Mouse (Mus musculus) intestine, embryonic 14.5 days (tissue): ENCODE data around the gene Exosc3. TPM values are rescaled to one million over a fixed set of nuclear protein-coding genes. Genes with fewer than 3 reads are reported as not detected.

Experiments used
- ATAC-seq: fragments of 200-750 bp; cut with Nextera tagmentation; replicated peaks from 2 replicates; pipeline ENCODE4 v1.8.0; 2017; ENCODE audit warnings: low read depth, moderate number of reproducible peaks, moderate TSS enrichment, moderate library complexity; ENCODE audit not compliant: low FRiP score, low TSS enrichment
- DNase-seq: peaks from one replicate; pipeline ENCODE4 v3.0.0-alpha.2; 2018; ENCODE audit warnings: low spot score
- H3K27ac ChIP-seq: fragments of 300-500 bp; sonication (generic); 2 replicates; pipeline ENCODE4 v1.5.1; 2014; ENCODE audit warnings: low read depth, mild to moderate bottlenecking, control low read depth
- H3K27me3 ChIP-seq: fragments of 300-500 bp; sonication (generic); replicated peaks from 2 replicates; pipeline ENCODE4 v1.6.1; 2014; ENCODE audit warnings: low read length, control low read depth; ENCODE audit not compliant: control insufficient read depth, insufficient read depth
- H3K36me3 ChIP-seq: fragments of 300-500 bp; sonication (generic); 2 replicates; pipeline ENCODE4 v1.6.1; 2014; ENCODE audit warnings: low read length, control low read depth; ENCODE audit not compliant: control insufficient read depth, insufficient read depth
- H3K4me1 ChIP-seq: fragments of 300-500 bp; sonication (generic); replicated peaks from 2 replicates; pipeline ENCODE4 v1.6.1; 2014; ENCODE audit warnings: low read length, control low read depth, mixed read lengths; ENCODE audit not compliant: control insufficient read depth, insufficient read depth
- H3K4me2 ChIP-seq: fragments of 300-500 bp; sonication (generic); 2 replicates; pipeline ENCODE4 v1.6.1; 2014; ENCODE audit warnings: low read length
- H3K4me3 ChIP-seq: fragments of 300-500 bp; sonication (generic); 2 replicates; pipeline ENCODE4 v1.5.1; 2014; ENCODE audit warnings: low read depth, low read length, control low read depth, mixed read lengths
- H3K9ac ChIP-seq: fragments of 300-500 bp; sonication (generic); 2 replicates; pipeline ENCODE4 v1.6.1; 2014; ENCODE audit warnings: mild to moderate bottlenecking, low read length
- H3K9me3 ChIP-seq: fragments of 300-500 bp; sonication (generic); 2 replicates; pipeline ENCODE4 v1.6.1; 2016; ENCODE audit warnings: low read length, control low read depth; ENCODE audit not compliant: control insufficient read depth
- WGBS: fragments of 180-500 bp; shearing (Covaris S2); extraction: QIAGEN DNeasy Blood & Tissue Kit; methylation state at CpG from one replicate; pipeline ENCODE4 v1.1.7; 2014; 5-methylcytosine and 5-hydroxymethylcytosine counted together
- polyA plus RNA-seq: library from polyadenylated mRNA; unstranded; fragments of >200 nt; fragmentation: Nextera tagmentation; extraction: Ambion mirVana; gene quantifications from 2 replicates; pipeline ENCODE4 v1.2.1, GENCODE M21; 2014

Gene Exosc3
- polyA plus RNA-seq, 1 experiment from 2014 or later, result 87.9 TPM

DNA sequence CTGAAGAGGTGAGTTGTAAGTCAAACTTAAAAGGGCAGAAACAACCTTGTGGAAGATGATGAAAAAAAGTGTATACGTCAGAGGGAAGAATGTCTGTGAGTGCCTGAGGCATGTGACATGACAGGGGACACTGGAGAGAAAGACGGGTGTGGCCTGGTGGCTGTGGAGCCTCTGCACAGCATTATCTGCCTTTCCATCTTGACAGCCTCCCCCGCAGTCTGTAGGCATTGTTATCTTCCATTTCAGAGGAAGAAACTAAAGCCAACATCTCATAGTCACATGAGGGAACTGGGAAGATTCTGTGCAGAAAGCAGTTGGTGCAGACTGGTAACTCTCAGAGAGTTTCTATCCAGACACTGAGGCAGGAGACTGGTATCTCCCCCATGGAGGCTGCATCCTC, 74.6 kb downstream of the Exosc3 start:
- no peak overlapping the region for H3K27ac ChIP-seq
- no peak overlapping the region for H3K9ac ChIP-seq
- H3K9me3 ChIP-seq, result no peaks in the 10 kb centered on the region
- H3K4me3 ChIP-seq, result no peak overlapping the region
- ATAC-seq (no peak), DNase-seq (no peak)
- H3K4me2 ChIP-seq, result no peak overlapping the region
- no peaks in the 10 kb centered on the region for H3K27me3 ChIP-seq
- H3K4me1 ChIP-seq, result peaks cover 9% of the 10 kb centered on the region
- WGBS, result 42% methylated on average over 3 of the region's 3 CpGs
- no peaks in the 10 kb centered on the region for H3K36me3 ChIP-seq

Other genes starting within 250 kb of the Exosc3 start
- gene Tomm5, start 234.6 kb downstream of the Exosc3 start, polyA plus RNA-seq, result 346 and 405 TPM in 2 replicates
- gene Frmpd1, start 157.9 kb downstream of the Exosc3 start, polyA plus RNA-seq, result 0.87 and 1.0 TPM in 2 replicates
- 18.8 and 19.8 TPM in 2 replicates for gene Trmt10b, start 45.6 kb downstream of the Exosc3 start, polyA plus RNA-seq
- gene Dcaf10, start 631 bp downstream of the Exosc3 start, polyA plus RNA-seq, result 14.2 and 15.8 TPM in 2 replicates
- gene Slc25a51, start 66.0 kb upstream of the Exosc3 start, polyA plus RNA-seq, result 46.7 and 67.0 TPM in 2 replicates
- 5.3 and 7.3 TPM in 2 replicates for gene Shb, start 189.7 kb upstream of the Exosc3 start, polyA plus RNA-seq